Comparison of ENCODE assay signal across 8 mouse cellular contexts in the genomic region with DNA sequence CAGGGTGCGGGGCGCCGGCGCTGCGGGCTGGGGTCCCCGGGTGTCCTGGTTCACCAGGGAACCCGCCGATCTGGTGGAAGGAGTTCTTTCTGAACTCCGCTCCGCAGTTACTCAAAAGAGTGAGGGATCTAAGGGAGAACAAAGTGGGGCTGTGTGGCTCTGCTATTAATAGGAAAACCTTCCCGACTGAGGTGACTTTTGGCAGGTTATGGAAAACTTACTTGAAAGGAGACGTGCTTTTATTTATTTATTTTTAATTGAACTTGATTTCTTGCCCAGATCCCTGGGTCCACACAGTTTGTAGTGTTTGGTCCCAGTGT. TPM values are rescaled to one million over a fixed set of nuclear protein-coding genes. Genes with fewer than 3 reads are reported as not detected.
DNase-seq lines count a peak whose midpoint lies in the region; ATAC-seq and TF ChIP-seq lines count a peak whose summit lies in the region.

No protein-coding gene starts in this region.

- WGBS in kidney, postnatal 0 days = 0% methylated on average over 12 of the region's 12 CpGs
- under 1% methylated on average over 12 of the region's 12 CpGs for WGBS in embryonic facial prominence, embryonic 10.5 days
- under 1% methylated on average over 12 of the region's 12 CpGs for WGBS in hindbrain, postnatal 0 days
- WGBS in midbrain, postnatal 0 days = under 1% methylated on average over 12 of the region's 12 CpGs

- peak overlapping the region; percentile 64 for H3K4me2 ChIP-seq in kidney, postnatal 0 days (ENCODE audit: low read length)
- H3K4me2 ChIP-seq in hindbrain, postnatal 0 days (ENCODE audit: low read depth, low read length) = peak overlapping the region; percentile 72
- H3K4me2 ChIP-seq in midbrain, postnatal 0 days (ENCODE audit: low read depth, low read length, poor library complexity, severe bottlenecking) = peak overlapping the region; percentile 62

- H3K27ac ChIP-seq in kidney, postnatal 0 days = peak overlapping the region; percentile 90
- peak overlapping the region; percentile 87 for H3K27ac ChIP-seq in embryonic facial prominence, embryonic 10.5 days (replicated peaks)
- H3K27ac ChIP-seq in hindbrain, postnatal 0 days = peak overlapping the region; percentile 86
- peak overlapping the region; percentile 81 for H3K27ac ChIP-seq in midbrain, postnatal 0 days (ENCODE audit: low read depth, low read length)

- no peaks in the 10 kb centered on the region for H3K9me3 ChIP-seq in kidney, postnatal 0 days (replicated peaks; ENCODE audit: low read length)
- no peaks in the 10 kb centered on the region for H3K9me3 ChIP-seq in embryonic facial prominence, embryonic 10.5 days
- H3K9me3 ChIP-seq in hindbrain, postnatal 0 days (ENCODE audit: low read length) = no peaks in the 10 kb centered on the region
- H3K9me3 ChIP-seq in midbrain, postnatal 0 days (ENCODE audit: low read length) = no peaks in the 10 kb centered on the region

- no peak for ATAC-seq in kidney, postnatal 0 days (replicated peaks; ENCODE audit: low FRiP score, low read depth)
- ATAC-seq in hindbrain, postnatal 0 days = no peak
- ATAC-seq in midbrain, postnatal 0 days (ENCODE audit: low FRiP score) = no peak

- TF ChIP-seq CTCF in kidney, postnatal 0 days (IDR thresholded peaks at IDR 0.05; ENCODE audit: low read depth) = no peak
- no peak for TF ChIP-seq CTCF in hindbrain, postnatal 0 days (IDR thresholded peaks at IDR 0.05; ENCODE audit: low read depth)
- TF ChIP-seq CTCF in midbrain, postnatal 0 days (IDR thresholded peaks at IDR 0.05) = no peak

- H3K27me3 ChIP-seq in kidney, postnatal 0 days (ENCODE audit: insufficient read depth, low read length) = no peaks in the 10 kb centered on the region
- H3K27me3 ChIP-seq in embryonic facial prominence, embryonic 10.5 days (replicated peaks; ENCODE audit: low read depth, poor library complexity, severe bottlenecking) = no peaks in the 10 kb centered on the region
- H3K27me3 ChIP-seq in hindbrain, postnatal 0 days (ENCODE audit: insufficient read depth, low read length) = no peaks in the 10 kb centered on the region
- H3K27me3 ChIP-seq in midbrain, postnatal 0 days (ENCODE audit: insufficient read depth, low read length) = no peaks in the 10 kb centered on the region

- no peaks in the 10 kb centered on the region for H3K4me1 ChIP-seq in kidney, postnatal 0 days (replicated peaks; ENCODE audit: insufficient read depth, low read length)
- H3K4me1 ChIP-seq in embryonic facial prominence, embryonic 10.5 days = peaks cover 6% of the 10 kb centered on the region
- H3K4me1 ChIP-seq in hindbrain, postnatal 0 days (ENCODE audit: insufficient read depth, low read length) = no peaks in the 10 kb centered on the region
- no peaks in the 10 kb centered on the region for H3K4me1 ChIP-seq in midbrain, postnatal 0 days (ENCODE audit: insufficient read depth, low read length)

- H3K9ac ChIP-seq in kidney, postnatal 0 days (ENCODE audit: low read depth, low read length) = peak overlapping the region; percentile 82
- peak overlapping the region; percentile 96 for H3K9ac ChIP-seq in hindbrain, postnatal 0 days (replicated peaks; ENCODE audit: low read length)
- peak overlapping the region; percentile 92 for H3K9ac ChIP-seq in midbrain, postnatal 0 days (replicated peaks; ENCODE audit: low read length, poor library complexity, severe bottlenecking)

- peak overlapping the region; percentile 68 for H3K4me3 ChIP-seq in kidney, postnatal 0 days (replicated peaks; ENCODE audit: low read depth, low read length)
- peak overlapping the region; percentile 100 for H3K4me3 ChIP-seq in embryonic facial prominence, embryonic 10.5 days
- peak overlapping the region; percentile 100 for H3K4me3 ChIP-seq in hindbrain, postnatal 0 days (ENCODE audit: low read length)
- H3K4me3 ChIP-seq in midbrain, postnatal 0 days (ENCODE audit: low read depth, low read length) = peak overlapping the region; percentile 100

- peak; percentile 30 for DNase-seq in kidney, postnatal 0 days (ENCODE audit: low spot score)
- DNase-seq in kidney, postnatal 14 days = no peak
- DNase-seq in embryonic facial prominence, embryonic 10.5 days (ENCODE audit: low spot score) = no peak
- no peak for DNase-seq in hindbrain, postnatal 0 days (ENCODE audit: low spot score)
- DNase-seq in midbrain, postnatal 0 days (ENCODE audit: low spot score) = peak; percentile 20
- DNase-seq in cerebellum, postnatal 25 days = no peak
- DNase-seq in thymus, postnatal 4 days = no peak
- no peak for DNase-seq in layer of hippocampus, postnatal 14 days (ENCODE audit: low spot score in 2 of 2)

- H3K36me3 ChIP-seq in kidney, postnatal 0 days (ENCODE audit: insufficient read depth, low read length) = peaks cover 16% of the 10 kb centered on the region
- H3K36me3 ChIP-seq in embryonic facial prominence, embryonic 10.5 days (replicated peaks) = peaks cover 32% of the 10 kb centered on the region
- H3K36me3 ChIP-seq in hindbrain, postnatal 0 days (ENCODE audit: insufficient read depth, low read length) = peaks cover 10% of the 10 kb centered on the region; the same call in 1 of the 2 replicates
- H3K36me3 ChIP-seq in midbrain, postnatal 0 days (ENCODE audit: insufficient read depth, low read length) = peaks cover 6% of the 10 kb centered on the region; the same call in 1 of the 2 replicates

RNA-seq across cellular contexts. Expression of a gene that starts 0.6 kb away (rescaled TPM):
- 100 and 108 TPM in 2 replicates for polyA plus RNA-seq in kidney, postnatal 0 days (2015; fragmentation: Nextera tagmentation; extraction: Ambion mirVana)
- 31.4 and 34.8 TPM in 2 replicates for polyA plus RNA-seq in embryonic facial prominence, embryonic 10.5 days (2016; fragmentation: Nextera tagmentation; extraction: Ambion mirVana)
- total RNA-seq in hindbrain, postnatal 0 days (2014; rRNA removed) = 32.1 and 43.3 TPM in 2 replicates
- polyA plus RNA-seq in hindbrain, postnatal 0 days (2015; fragmentation: Nextera tagmentation; extraction: Ambion mirVana) = 53.5 and 55.2 TPM in 2 replicates
- 40.5 and 41.8 TPM in 2 replicates for total RNA-seq in midbrain, postnatal 0 days (2014; rRNA removed)
- polyA plus RNA-seq in midbrain, postnatal 0 days (2015; fragmentation: Nextera tagmentation; extraction: Ambion mirVana) = 46.8 and 51.7 TPM in 2 replicates
- total RNA-seq in layer of hippocampus, postnatal 14 days (2021) = 10 to 100 TPM; 73.7 to 93.8 TPM

RNA-seq across cellular contexts. Expression of a gene that starts 30.9 kb away (rescaled TPM):
- 0.33 and 0.45 TPM in 2 replicates for polyA plus RNA-seq in kidney, postnatal 0 days (2015; fragmentation: Nextera tagmentation; extraction: Ambion mirVana)
- 0.16 and 0.19 TPM in 2 replicates for polyA plus RNA-seq in embryonic facial prominence, embryonic 10.5 days (2016; fragmentation: Nextera tagmentation; extraction: Ambion mirVana)
- 0.37 TPM in 1 of 2 replicates, not detected in the other for total RNA-seq in hindbrain, postnatal 0 days (2014; rRNA removed)
- 0.24 and 0.38 TPM in 2 replicates for polyA plus RNA-seq in hindbrain, postnatal 0 days (2015; fragmentation: Nextera tagmentation; extraction: Ambion mirVana)
- 0.05 and 0.16 TPM in 2 replicates for total RNA-seq in midbrain, postnatal 0 days (2014; rRNA removed)
- 0.30 and 0.34 TPM in 2 replicates for polyA plus RNA-seq in midbrain, postnatal 0 days (2015; fragmentation: Nextera tagmentation; extraction: Ambion mirVana)
- under 1 TPM; 0.10 to 0.14 TPM for total RNA-seq in layer of hippocampus, postnatal 14 days (2021)

RNA-seq across cellular contexts. Expression of a gene that starts 38.2 kb away (rescaled TPM):
- polyA plus RNA-seq in kidney, postnatal 0 days (2015; fragmentation: Nextera tagmentation; extraction: Ambion mirVana) = 99.0 and 102 TPM in 2 replicates
- polyA plus RNA-seq in embryonic facial prominence, embryonic 10.5 days (2016; fragmentation: Nextera tagmentation; extraction: Ambion mirVana) = 92.4 and 99.8 TPM in 2 replicates
- 137 and 152 TPM in 2 replicates for total RNA-seq in hindbrain, postnatal 0 days (2014; rRNA removed)
- polyA plus RNA-seq in hindbrain, postnatal 0 days (2015; fragmentation: Nextera tagmentation; extraction: Ambion mirVana) = 96.6 and 107 TPM in 2 replicates
- 136 and 144 TPM in 2 replicates for total RNA-seq in midbrain, postnatal 0 days (2014; rRNA removed)
- 96.2 and 120 TPM in 2 replicates for polyA plus RNA-seq in midbrain, postnatal 0 days (2015; fragmentation: Nextera tagmentation; extraction: Ambion mirVana)
- total RNA-seq in layer of hippocampus, postnatal 14 days (2021) = 100 to 1,000 TPM; 144 to 150 TPM

Comparison
In these comparisons a context has a peak if more than half of its experiments do, and no peak if none do; other contexts are left out.
1. DNase-seq: peak in kidney, postnatal 0 days (single experiment) and midbrain, postnatal 0 days (single experiment); none in kidney, postnatal 14 days (single experiment), embryonic facial prominence, embryonic 10.5 days (single experiment), hindbrain, postnatal 0 days (single experiment), cerebellum, postnatal 25 days (0 of 2), thymus, postnatal 4 days (single experiment) and layer of hippocampus, postnatal 14 days (0 of 2).
2. Peak in every context shown above with its lines, with median percentiles within 50 percentile points of each other: H3K27ac ChIP-seq, H3K4me2 ChIP-seq, H3K4me3 ChIP-seq and H3K9ac ChIP-seq.